Mouse (Mus musculus): ENCODE measurements around the gene Uvssa. TPM values are rescaled to one million over a fixed set of nuclear protein-coding genes. Genes with fewer than 3 reads are reported as not detected.
"Not testable (repeated sequence)": the region's sequence is repeated elsewhere in the genome, so short reads cannot be mapped to it uniquely, and the experiment has no call there.

Uvssa gene
- polyA plus RNA-seq (2015; fragmentation: Nextera tagmentation; extraction: Ambion mirVana): 7.4 and 8.5 TPM in 2 replicates

DNA sequence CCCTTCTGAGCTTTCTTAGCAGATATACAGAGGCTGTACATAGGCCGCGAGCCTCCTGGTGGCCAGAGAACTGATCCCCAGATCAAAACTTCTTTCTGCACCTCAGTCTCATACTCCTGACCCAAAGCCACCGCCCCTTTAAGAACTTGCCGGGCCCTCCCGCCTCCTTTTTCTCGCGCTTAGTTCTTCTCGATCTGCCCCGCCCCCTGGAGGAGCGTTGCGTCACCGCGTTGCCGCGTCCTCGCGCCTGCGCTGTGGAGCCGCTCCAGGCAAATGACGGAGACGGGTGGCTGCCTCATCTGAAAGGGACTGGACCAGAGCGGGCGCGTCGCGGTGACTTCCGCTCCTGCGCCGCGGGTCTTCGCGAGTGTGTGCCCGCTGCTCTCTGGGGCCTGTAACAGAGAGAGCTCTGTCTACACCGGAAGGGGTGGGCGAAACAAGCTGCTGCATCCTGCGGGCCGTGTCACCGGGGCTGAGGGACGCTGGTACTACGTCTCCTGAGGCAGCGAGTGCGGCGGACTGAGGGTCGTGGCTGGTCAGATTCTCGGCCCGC, at the start of gene Uvssa:
TSS of gene Uvssa (plus strand) at position 248 of the 553 bp plus-strand sequence.
- Histone ChIP-seq H3K27ac (peak within 1 kb of the TSS; percentile 97), H3K4me1 (peaks cover 13% of the 10 kb centered on the region), H3K4me2 (peak within 1 kb of the TSS; percentile 88), H3K9me3 (no peaks in the 10 kb centered on the region), H3K4me3 (peak within 1 kb of the TSS; percentile 70), H3K9ac (peak within 1 kb of the TSS; percentile 75), H3K27me3 (no peaks in the 10 kb centered on the region), H3K36me3 (peaks cover 20% of the 10 kb centered on the region)
- under 1% methylated on average over 46 of the region's 46 CpGs for WGBS
- ATAC-seq (ENCODE audit: borderline replicate concordance, extremely low read depth, low FRiP score, low TSS enrichment): peak; percentile 99

DNA sequence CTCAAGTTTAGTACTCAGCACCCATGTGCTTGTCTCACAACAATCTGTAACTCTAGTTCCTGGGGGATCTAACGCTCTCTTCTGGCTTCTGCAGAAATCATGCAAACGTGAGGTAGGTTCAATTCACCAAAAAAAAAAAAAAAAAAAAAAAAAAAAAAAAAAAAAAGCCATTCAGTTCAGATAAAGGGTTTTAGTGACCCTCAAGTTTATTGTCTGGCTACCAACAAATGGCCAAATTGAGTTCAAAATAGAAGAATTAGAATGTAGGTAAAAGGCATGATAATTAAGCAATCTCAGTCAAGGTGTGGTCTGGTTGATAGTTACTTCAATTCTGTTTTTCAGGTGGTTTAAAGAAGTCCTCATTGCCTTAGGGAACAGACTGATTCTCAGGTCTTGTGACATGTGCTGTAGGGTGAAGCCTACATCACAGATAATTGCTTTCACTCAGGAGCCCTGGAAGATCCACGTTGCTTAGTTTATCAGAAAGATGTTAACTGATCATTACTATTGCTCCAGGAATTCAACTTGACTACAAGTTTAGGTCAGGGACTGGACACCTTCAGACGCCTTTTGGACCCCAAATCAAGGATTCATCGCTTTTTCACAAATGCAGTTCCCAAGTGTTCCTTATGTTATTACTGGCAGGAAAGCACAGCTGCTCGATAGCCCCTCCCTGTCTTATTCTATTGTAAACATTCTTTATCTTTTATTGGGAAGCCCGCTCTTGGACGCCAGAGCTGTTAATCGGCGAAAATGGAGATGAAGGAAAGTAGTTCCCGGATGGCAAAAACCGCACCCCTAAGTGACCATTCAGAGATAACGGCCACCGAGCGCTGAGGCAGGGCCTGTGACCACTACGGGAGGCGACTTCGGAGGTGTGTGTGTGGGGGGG, 43.7 kb upstream of the Uvssa start:
- Histone ChIP-seq H3K27ac (peak overlapping the region; percentile 91), H3K27me3 (no peaks in the 10 kb centered on the region), H3K4me1 (peaks cover 16% of the 10 kb centered on the region), H3K4me3 (peak overlapping the region; percentile 100), H3K9me3 (no peaks in the 10 kb centered on the region), H3K9ac (peak overlapping the region; percentile 60), H3K36me3 (peaks cover 3% of the 10 kb centered on the region; the same call in 1 of the 2 replicates), H3K4me2 (peak overlapping the region; percentile 73)
- ATAC-seq (ENCODE audit: borderline replicate concordance, extremely low read depth, low FRiP score, low TSS enrichment): no peak
- 19% methylated on average over 18 of the region's 18 CpGs for WGBS

DNA sequence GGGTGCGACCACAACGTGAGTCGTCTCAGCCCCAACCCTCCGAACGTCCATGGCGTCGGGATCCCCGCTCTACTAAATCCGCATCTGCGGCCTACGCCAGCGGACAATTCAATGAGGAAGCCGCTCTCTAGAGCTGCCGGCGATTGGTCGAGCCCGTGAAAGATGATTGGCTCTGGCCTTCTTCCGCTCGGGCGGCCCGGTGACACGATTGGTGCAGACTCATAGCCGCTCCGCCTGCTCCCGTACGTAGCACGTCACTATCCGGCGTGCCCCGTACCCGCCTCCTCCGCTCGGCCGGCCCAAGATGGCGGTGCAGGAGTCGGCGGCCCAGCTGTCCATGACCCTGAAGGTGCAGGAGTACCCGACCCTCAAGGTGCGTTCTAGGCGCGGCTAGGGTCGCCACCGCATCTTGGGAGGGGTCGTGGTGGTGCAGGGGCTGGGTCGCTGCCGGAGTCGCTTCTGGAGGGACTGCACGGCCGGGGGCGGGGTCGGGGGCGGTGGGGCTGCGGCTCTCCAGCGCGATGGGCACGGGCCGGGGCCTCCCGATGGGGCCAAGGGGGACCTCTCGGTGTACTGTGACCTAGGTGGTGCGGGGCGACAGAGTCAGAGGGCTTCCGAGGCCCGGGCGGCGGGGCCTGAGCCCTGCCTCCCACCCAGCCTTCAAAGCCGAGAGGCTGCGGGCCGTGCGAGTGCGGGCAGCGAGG, 42.9 kb upstream of the Uvssa start, which contains the start of gene Maea:
TSS of gene Maea (plus strand) at position 237 of the 704 bp plus-strand sequence.
- under 1% methylated on average over 63 of the region's 71 CpGs for WGBS
- peak within 1 kb of the TSS; percentile 100 for H3K4me3 ChIP-seq
- peaks cover 16% of the 10 kb centered on the region for H3K4me1 ChIP-seq
- H3K36me3 ChIP-seq: peaks cover 3% of the 10 kb centered on the region; the same call in 1 of the 2 replicates
- peak within 1 kb of the TSS; percentile 97 for H3K9ac ChIP-seq
- peak; percentile 100 for ATAC-seq (ENCODE audit: borderline replicate concordance, extremely low read depth, low FRiP score, low TSS enrichment)
- H3K27me3 ChIP-seq: no peaks in the 10 kb centered on the region
- peak within 1 kb of the TSS; percentile 91 for H3K27ac ChIP-seq
- H3K9me3 ChIP-seq: no peaks in the 10 kb centered on the region
- peak within 1 kb of the TSS; percentile 73 for H3K4me2 ChIP-seq

DNA sequence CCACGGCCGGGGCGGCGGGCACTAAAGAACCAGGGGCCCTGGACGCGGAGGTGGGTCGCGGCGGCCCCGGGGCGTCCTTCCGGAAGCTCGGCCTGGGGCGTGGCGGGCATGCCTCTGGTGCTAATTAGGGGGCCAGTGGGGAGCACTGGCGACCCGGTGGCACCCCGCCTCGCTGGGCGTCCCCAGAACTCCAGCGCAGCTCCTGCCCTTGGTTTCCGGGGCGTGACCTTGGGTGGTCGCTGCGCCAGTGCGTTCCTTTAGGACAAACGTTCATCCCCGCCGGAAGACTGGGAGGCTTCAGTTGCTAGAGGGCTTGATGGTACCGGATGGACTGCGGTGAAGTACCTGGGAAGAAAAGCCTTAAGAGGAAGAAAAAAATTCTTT, 42.4 kb upstream of the Uvssa start:
- H3K27me3 ChIP-seq: no peaks in the 10 kb centered on the region
- H3K4me3 ChIP-seq: peak overlapping the region; percentile 100
- peak overlapping the region; percentile 97 for H3K9ac ChIP-seq
- H3K4me2 ChIP-seq: peak overlapping the region; percentile 73
- under 1% methylated on average over 31 of the region's 31 CpGs for WGBS
- peak overlapping the region; percentile 83 for H3K27ac ChIP-seq
- H3K9me3 ChIP-seq: no peaks in the 10 kb centered on the region
- H3K36me3 ChIP-seq: peaks cover 3% of the 10 kb centered on the region; the same call in 1 of the 2 replicates
- H3K4me1 ChIP-seq: peaks cover 16% of the 10 kb centered on the region
- ATAC-seq (ENCODE audit: borderline replicate concordance, extremely low read depth, low FRiP score, low TSS enrichment): peak; percentile 11; the same call in 1 of the 2 replicates

DNA sequence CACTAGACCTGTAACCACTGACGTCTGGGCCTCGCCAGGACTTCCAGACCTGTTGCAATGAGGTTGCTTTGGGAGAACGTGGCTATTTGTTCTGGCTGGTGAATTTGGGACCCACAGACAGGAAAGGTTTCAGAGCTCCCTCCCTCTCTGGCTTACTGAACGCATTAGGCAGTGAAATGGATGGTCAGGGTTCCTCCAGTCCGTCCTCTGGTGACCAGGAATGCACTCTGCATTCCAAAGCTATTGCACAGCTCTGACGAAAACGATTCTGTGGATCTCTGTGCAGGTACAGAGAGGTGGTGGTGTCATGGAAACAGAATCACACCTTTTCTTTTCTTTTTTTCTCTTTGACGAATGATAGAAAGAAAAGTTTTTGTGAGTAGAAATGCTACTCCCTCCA, 41.1 kb upstream of the Uvssa start:
- H3K9ac ChIP-seq: no peak overlapping the region
- H3K4me3 ChIP-seq: peak overlapping the region; percentile 100
- no peak for ATAC-seq (ENCODE audit: borderline replicate concordance, extremely low read depth, low FRiP score, low TSS enrichment)
- H3K27ac ChIP-seq: no peak overlapping the region
- peaks cover 16% of the 10 kb centered on the region for H3K4me1 ChIP-seq
- H3K36me3 ChIP-seq: peaks cover 3% of the 10 kb centered on the region; the same call in 1 of the 2 replicates
- H3K4me2 ChIP-seq: peak overlapping the region; percentile 73
- H3K27me3 ChIP-seq: no peaks in the 10 kb centered on the region
- 53% methylated on average over 8 of the region's 8 CpGs for WGBS
- H3K9me3 ChIP-seq: no peaks in the 10 kb centered on the region

DNA sequence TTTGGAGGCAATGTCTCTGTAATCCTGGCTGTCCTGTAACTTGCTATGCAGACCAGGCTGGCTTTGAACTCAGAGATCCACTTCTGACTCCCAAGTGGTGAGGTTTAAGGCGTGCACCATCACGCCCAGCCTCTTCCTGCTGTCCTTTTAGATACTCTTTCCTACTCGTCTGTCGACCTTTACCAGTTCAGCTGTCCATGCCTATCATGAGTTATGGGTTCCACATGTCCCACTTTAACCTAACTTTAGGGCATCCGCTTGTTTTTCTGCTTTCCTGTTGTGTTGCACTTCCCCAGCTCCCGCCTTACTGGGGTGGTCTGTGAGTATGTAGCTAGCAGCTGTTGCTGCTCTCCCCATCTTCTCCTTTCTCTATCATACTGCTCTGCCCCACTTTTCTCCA, 37.2 kb upstream of the Uvssa start:
- Histone ChIP-seq H3K9ac (no peak overlapping the region), H3K4me2 (no peak overlapping the region), H3K27me3 (no peaks in the 10 kb centered on the region), H3K4me3 (no peak overlapping the region), H3K27ac (no peak overlapping the region), H3K36me3 (peaks cover 3% of the 10 kb centered on the region; the same call in 1 of the 2 replicates), H3K4me1 (peaks cover 12% of the 10 kb centered on the region), H3K9me3 (no peaks in the 10 kb centered on the region)
- WGBS: 86% methylated on average over 6 of the region's 6 CpGs
- ATAC-seq (ENCODE audit: borderline replicate concordance, extremely low read depth, low FRiP score, low TSS enrichment): no peak

DNA sequence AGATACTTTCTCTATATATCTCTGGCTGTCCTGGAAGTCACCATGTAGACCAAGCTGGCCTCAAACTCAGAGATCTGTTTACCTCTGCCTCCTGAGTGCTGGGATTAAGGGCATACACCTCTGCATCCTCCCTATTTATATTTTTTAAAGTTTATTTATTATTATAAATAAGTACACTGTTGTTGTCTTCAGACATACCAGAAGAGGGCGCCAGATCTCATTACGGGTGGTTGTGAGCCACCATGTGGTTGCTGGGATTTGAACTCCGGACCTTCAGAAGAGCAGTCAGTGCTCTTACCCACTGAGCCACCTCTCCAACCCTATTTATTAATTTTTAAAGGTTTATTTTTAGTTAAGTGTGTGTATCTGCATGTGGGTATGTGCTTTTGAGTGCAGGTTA, 36.1 kb upstream of the Uvssa start:
- H3K4me3 ChIP-seq; H3K27ac ChIP-seq; ATAC-seq (ENCODE audit: borderline replicate concordance, extremely low read depth, low FRiP score, low TSS enrichment); H3K9ac ChIP-seq; H3K27me3 ChIP-seq; H3K9me3 ChIP-seq; H3K4me1 ChIP-seq; H3K4me2 ChIP-seq; H3K36me3 ChIP-seq: not testable (repeated sequence)
- 66% methylated on average over 3 of the region's 3 CpGs for WGBS

DNA sequence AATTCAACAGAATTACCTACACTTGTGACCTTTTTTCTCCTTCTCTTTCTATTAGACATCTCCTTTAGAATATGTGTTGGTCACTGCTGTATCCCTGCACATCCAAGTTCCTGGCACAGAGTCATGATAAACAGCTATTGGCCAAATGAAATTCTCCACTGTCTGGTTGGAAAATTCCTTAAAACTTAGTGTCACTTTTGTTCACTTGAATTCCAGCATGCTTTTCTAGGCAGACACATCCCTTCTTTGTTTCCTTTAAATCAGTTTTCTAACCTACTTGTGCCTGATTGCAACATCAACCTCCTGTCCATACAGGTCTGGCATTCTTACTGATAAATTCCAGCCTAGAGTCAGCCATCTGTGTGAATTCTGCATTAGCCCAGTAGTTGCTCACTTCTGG, 35.5 kb upstream of the Uvssa start:
- no peak for ATAC-seq (ENCODE audit: borderline replicate concordance, extremely low read depth, low FRiP score, low TSS enrichment)
- H3K4me2 ChIP-seq: no peak overlapping the region
- peaks cover 3% of the 10 kb centered on the region; the same call in 1 of the 2 replicates for H3K36me3 ChIP-seq
- H3K4me3 ChIP-seq: no peak overlapping the region
- H3K27ac ChIP-seq: no peak overlapping the region
- H3K4me1 ChIP-seq: peaks cover 6% of the 10 kb centered on the region; the same call in 1 of the 2 replicates
- H3K9me3 ChIP-seq: no peaks in the 10 kb centered on the region
- no peaks in the 10 kb centered on the region for H3K27me3 ChIP-seq
- no peak overlapping the region for H3K9ac ChIP-seq

DNA sequence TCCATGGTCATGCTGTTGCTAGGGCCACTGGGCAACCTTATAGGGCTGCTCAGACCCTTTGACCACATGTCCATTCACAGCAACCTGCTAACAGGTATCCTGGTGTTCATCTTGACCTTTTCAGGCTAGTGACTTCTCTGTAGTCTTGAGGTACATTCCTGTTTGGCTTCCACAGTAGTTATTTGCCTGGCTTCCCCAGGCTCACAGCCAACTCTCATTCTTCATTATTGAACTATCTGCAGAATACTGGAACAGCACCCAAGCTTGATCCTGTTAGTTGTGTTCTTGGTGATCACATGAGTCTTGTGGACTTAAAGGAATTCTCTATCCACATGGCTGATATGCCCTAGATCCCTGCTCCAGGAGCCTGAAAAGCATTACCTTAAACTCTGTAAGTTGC, 34.8 kb upstream of the Uvssa start:
- no peaks in the 10 kb centered on the region for H3K27me3 ChIP-seq
- no peak overlapping the region for H3K4me3 ChIP-seq
- H3K36me3 ChIP-seq: peaks cover 3% of the 10 kb centered on the region; the same call in 1 of the 2 replicates
- peaks cover 7% of the 10 kb centered on the region; the same call in 1 of the 2 replicates for H3K4me1 ChIP-seq
- no peak for ATAC-seq (ENCODE audit: borderline replicate concordance, extremely low read depth, low FRiP score, low TSS enrichment)
- no peaks in the 10 kb centered on the region for H3K9me3 ChIP-seq
- no peak overlapping the region for H3K9ac ChIP-seq
- H3K27ac ChIP-seq: no peak overlapping the region
- H3K4me2 ChIP-seq: no peak overlapping the region

DNA sequence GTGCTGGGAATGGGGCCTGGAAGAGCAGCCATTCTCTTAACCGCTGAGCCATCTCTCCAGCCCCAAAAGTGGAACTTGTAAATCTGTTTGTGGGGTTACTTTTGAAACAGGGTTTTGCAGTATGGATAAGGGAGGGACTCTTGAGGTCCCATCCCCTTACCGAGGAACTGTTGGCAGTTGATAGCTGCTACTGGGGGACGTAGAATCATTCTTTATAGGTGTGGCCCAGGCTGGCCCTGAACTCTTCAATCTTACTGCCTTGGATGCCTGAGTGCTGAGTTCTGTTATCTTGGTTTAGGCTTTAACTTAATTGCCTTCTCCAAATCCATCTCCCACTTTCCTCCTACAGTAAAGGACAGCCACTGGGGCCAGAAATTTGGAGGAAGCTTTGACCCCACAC, 34.3 kb upstream of the Uvssa start:
- no peak overlapping the region for H3K9ac ChIP-seq
- WGBS: 80% methylated on average over 3 of the region's 3 CpGs
- no peaks in the 10 kb centered on the region for H3K9me3 ChIP-seq
- ATAC-seq (ENCODE audit: borderline replicate concordance, extremely low read depth, low FRiP score, low TSS enrichment): no peak
- H3K4me1 ChIP-seq: peaks cover 7% of the 10 kb centered on the region; the same call in 1 of the 2 replicates
- H3K4me3 ChIP-seq: no peak overlapping the region
- no peaks in the 10 kb centered on the region; the same call in 1 of the 2 replicates for H3K36me3 ChIP-seq
- H3K4me2 ChIP-seq: no peak overlapping the region
- no peak overlapping the region for H3K27ac ChIP-seq
- no peaks in the 10 kb centered on the region for H3K27me3 ChIP-seq

DNA sequence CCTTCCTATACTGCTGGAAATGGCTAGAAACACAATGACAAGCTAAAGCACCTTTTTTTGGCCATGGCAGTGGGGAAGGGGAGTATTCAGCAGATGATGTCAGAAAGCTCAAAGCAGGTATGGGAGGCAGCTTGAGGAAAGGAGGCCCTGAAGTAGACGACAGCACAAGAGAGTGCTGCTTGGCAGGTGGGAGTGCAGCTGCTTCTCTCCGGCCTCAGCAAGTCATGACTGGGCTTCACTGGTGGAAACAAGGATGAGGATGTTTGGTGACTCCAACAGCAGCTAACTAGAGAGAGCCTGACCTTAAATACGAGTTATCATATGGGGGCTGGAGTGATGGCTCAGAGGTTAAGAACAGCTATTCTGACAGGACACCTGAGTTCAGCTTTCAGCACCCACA, 30.7 kb upstream of the Uvssa start:
- ATAC-seq (ENCODE audit: borderline replicate concordance, extremely low read depth, low FRiP score, low TSS enrichment): no peak
- WGBS: 53% methylated on average over 3 of the region's 3 CpGs
- H3K4me1 ChIP-seq: peaks cover 7% of the 10 kb centered on the region; the same call in 1 of the 2 replicates

More for the DNA sequence above, 30.7 kb upstream of the Uvssa start:
- Histone ChIP-seq H3K4me3 (no peak overlapping the region), H3K27ac (no peak overlapping the region), H3K36me3 (no peaks in the 10 kb centered on the region), H3K4me2 (no peak overlapping the region), H3K9me3 (no peaks in the 10 kb centered on the region), H3K9ac (no peak overlapping the region), H3K27me3 (no peaks in the 10 kb centered on the region)

All from lung, embryonic 15.5 days (tissue).